Comparison of ENCODE assay signal across 8 mouse cellular contexts in the genomic region with DNA sequence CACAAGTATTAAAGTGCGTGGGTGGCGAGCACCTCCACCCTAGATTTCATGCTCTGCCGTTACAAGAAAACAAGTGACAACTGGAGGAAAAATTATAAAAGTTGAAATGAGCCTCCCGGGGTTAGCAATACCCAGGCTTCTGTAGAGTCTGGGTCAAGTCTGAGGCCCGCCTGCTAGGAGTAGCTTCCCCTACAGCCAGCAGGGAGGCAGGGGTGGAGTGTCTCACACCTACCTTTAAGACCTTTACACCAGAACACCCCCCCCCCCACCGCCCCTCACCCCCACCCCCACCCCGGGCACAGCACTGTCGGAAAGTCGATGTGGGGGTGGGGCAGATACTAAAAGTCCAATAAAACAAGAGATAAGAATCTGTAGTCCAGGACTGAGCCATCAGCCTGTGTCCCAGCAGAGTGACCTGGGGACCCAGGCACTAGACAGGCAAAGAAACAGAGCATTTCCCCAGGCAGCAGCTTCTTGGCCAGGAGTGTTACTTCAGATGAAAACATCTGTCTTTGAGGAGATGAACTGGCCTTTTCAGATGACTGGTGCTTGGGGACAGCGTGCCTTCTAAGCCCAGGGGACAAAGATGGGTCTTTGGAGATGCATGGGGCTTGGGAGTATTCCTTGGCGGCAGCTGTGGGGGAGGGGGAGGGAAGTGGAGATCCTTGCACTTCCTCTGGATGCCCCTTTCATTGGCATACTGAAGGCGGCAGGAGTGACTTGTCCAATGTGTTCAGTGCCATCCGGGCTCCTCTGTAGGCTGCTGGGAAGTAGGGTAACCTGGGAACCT. TPM values are rescaled to one million over a fixed set of nuclear protein-coding genes. Genes with fewer than 3 reads are reported as not detected.
DNase-seq lines count a peak whose midpoint lies in the region; ATAC-seq and TF ChIP-seq lines count a peak whose summit lies in the region.

No protein-coding gene starts in this region.

- WGBS in embryonic facial prominence, embryonic 13.5 days: 6% methylated on average over 13 of the region's 13 CpGs
- 11% methylated on average over 13 of the region's 13 CpGs for WGBS in intestine, postnatal 0 days
- WGBS in neural tube, embryonic 14.5 days: 8% methylated on average over 13 of the region's 13 CpGs

- peaks cover 20% of the 10 kb centered on the region for H3K4me1 ChIP-seq in embryonic facial prominence, embryonic 13.5 days
- H3K4me1 ChIP-seq in intestine, postnatal 0 days (replicated peaks; ENCODE audit: control insufficient read depth, insufficient read depth, low read length): no peaks in the 10 kb centered on the region
- peaks cover 8% of the 10 kb centered on the region; the same call in 1 of the 2 replicates for H3K4me1 ChIP-seq in neural tube, embryonic 14.5 days (ENCODE audit: control insufficient read depth, insufficient read depth, low read length)

- peak overlapping the region; percentile 20; the same call in 1 of the 2 replicates for H3K4me3 ChIP-seq in left cerebral cortex, adult 2 months
- peak overlapping the region; percentile 40 for H3K4me3 ChIP-seq in embryonic facial prominence, embryonic 13.5 days
- peak overlapping the region; percentile 34 for H3K4me3 ChIP-seq in intestine, postnatal 0 days (ENCODE audit: low read depth, low read length)
- H3K4me3 ChIP-seq in neural tube, embryonic 14.5 days (ENCODE audit: low read depth, low read length): peak overlapping the region; percentile 32

- intact Hi-C loops in left cerebral cortex, adult 2 months (cut with DNase I): no loop called here
- intact Hi-C loops in left cerebral cortex, postnatal 36 days (cut with DNase I): no loop called here

- H3K4me2 ChIP-seq in embryonic facial prominence, embryonic 13.5 days: peak overlapping the region; percentile 65
- peak overlapping the region; percentile 69 for H3K4me2 ChIP-seq in intestine, postnatal 0 days (replicated peaks; ENCODE audit: low read depth)
- peak overlapping the region; percentile 64 for H3K4me2 ChIP-seq in neural tube, embryonic 14.5 days (ENCODE audit: low read depth, low read length)

- H3K27me3 ChIP-seq in embryonic facial prominence, embryonic 13.5 days: peaks cover 45% of the 10 kb centered on the region
- H3K27me3 ChIP-seq in intestine, postnatal 0 days (replicated peaks; ENCODE audit: control insufficient read depth, insufficient read depth, low read length): no peaks in the 10 kb centered on the region
- peaks cover 3% of the 10 kb centered on the region; the same call in 1 of the 2 replicates for H3K27me3 ChIP-seq in neural tube, embryonic 14.5 days (ENCODE audit: control insufficient read depth, insufficient read depth, low read length)

- 0 out of 2 replicates have a peak, but pooled peaks have one; percentile 20 for ATAC-seq in embryonic facial prominence, embryonic 13.5 days (ENCODE audit: insufficient number of reproducible peaks, insufficient read depth, low FRiP score, low TSS enrichment, low read depth)
- ATAC-seq in intestine, postnatal 0 days: no peak
- no peak for ATAC-seq in neural tube, embryonic 14.5 days (ENCODE audit: low read depth)

- H3K27ac ChIP-seq in left cerebral cortex, adult 2 months: no peak overlapping the region
- H3K27ac ChIP-seq in embryonic facial prominence, embryonic 13.5 days: no peak overlapping the region
- no peak overlapping the region for H3K27ac ChIP-seq in intestine, postnatal 0 days (ENCODE audit: low read depth, low read length)
- H3K27ac ChIP-seq in neural tube, embryonic 14.5 days (ENCODE audit: low read depth, low read length): no peak overlapping the region

- no peaks in the 10 kb centered on the region for H3K36me3 ChIP-seq in embryonic facial prominence, embryonic 13.5 days
- no peaks in the 10 kb centered on the region for H3K36me3 ChIP-seq in intestine, postnatal 0 days (ENCODE audit: control insufficient read depth, insufficient read depth)
- no peaks in the 10 kb centered on the region for H3K36me3 ChIP-seq in neural tube, embryonic 14.5 days (ENCODE audit: control insufficient read depth, insufficient read depth, low read length)

- no peaks in the 10 kb centered on the region for H3K9me3 ChIP-seq in embryonic facial prominence, embryonic 13.5 days
- H3K9me3 ChIP-seq in intestine, postnatal 0 days (ENCODE audit: control insufficient read depth): no peaks in the 10 kb centered on the region
- no peaks in the 10 kb centered on the region for H3K9me3 ChIP-seq in neural tube, embryonic 14.5 days (ENCODE audit: control insufficient read depth, low read length)

- TF ChIP-seq CTCF in left cerebral cortex, adult 2 months (IDR thresholded peaks at IDR 0.05): no peak
- no peak for TF ChIP-seq CTCF in intestine, postnatal 0 days (IDR thresholded peaks at IDR 0.05; ENCODE audit: low read depth)

- no peak for DNase-seq in left cerebral cortex, adult 2 months (ENCODE audit: extremely low spot score in 1 of 2, low spot score in 2 of 2)
- DNase-seq in left cerebral cortex, postnatal 36 days (ENCODE audit: low spot score in 2 of 2): no peak
- DNase-seq in urinary bladder, postnatal 36 days (ENCODE audit: low spot score in 2 of 2): no peak
- no peak for DNase-seq in adrenal gland, postnatal 36 days
- DNase-seq in cerebellum, postnatal 25 days: no peak

- 0 out of 2 replicates have a peak overlapping the region, but pooled peaks have one; percentile 53 for H3K9ac ChIP-seq in embryonic facial prominence, embryonic 13.5 days
- no peak overlapping the region for H3K9ac ChIP-seq in intestine, postnatal 0 days (ENCODE audit: low read depth, low read length)
- H3K9ac ChIP-seq in neural tube, embryonic 14.5 days (replicated peaks; ENCODE audit: low read depth, low read length): no peak overlapping the region

RNA-seq across cellular contexts. Expression of a gene that starts 37.3 kb away (rescaled TPM):
- total RNA-seq in left cerebral cortex, adult 2 months (2021): 10 to 100 TPM; 10.9 to 12.1 TPM
- total RNA-seq in left cerebral cortex, postnatal 36 days (2021): 10 to 100 TPM; 10.8 to 12.4 TPM
- polyA plus RNA-seq in embryonic facial prominence, embryonic 13.5 days (2015; fragmentation: Nextera tagmentation; extraction: Ambion mirVana): 4.1 and 8.3 TPM in 2 replicates
- 1.9 and 2.9 TPM in 2 replicates for polyA plus RNA-seq in intestine, postnatal 0 days (2015; fragmentation: Nextera tagmentation; extraction: Ambion mirVana)
- 1.5 and 4.3 TPM in 2 replicates for polyA plus RNA-seq in neural tube, embryonic 14.5 days (2014; fragmentation: Nextera tagmentation; extraction: Ambion mirVana)
- 1 to 10 TPM; 3.6 to 5.3 TPM for total RNA-seq in adrenal gland, postnatal 36 days (2021)
